ENCODE assay signal across 34 mouse cellular contexts in the genomic region with DNA sequence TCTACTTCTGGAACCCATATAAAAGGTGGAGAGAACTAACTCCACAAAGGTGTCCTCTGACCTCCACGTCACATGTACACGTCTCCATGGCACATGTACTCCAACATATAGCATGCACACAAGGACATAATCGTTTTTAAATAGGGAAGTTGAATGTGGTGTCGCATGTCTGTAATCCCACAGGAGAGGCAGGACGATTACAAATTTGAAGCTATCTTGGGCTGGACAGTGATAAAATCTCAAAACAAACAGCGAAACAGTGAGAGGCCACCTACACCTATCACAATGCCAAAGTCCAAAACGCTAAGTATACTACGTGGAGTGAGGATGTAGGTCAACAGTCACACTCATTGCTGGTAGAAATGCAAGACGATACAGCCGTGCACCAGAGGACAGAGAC. TPM values are rescaled to one million over a fixed set of nuclear protein-coding genes. Genes with fewer than 3 reads are reported as not detected.
DNase-seq lines count a peak whose midpoint lies in the region; ATAC-seq and TF ChIP-seq lines count a peak whose summit lies in the region.
"Had no signal": no experiment of that assay in that cellular context is flagged by ENCODE, and none has a peak within 500 bp of the region (broad histone marks: within the 10 kb centered on the region; RNA-seq: fewer than 3 reads in every experiment).

No protein-coding gene starts in this region.

- 39% methylated on average over 10 of the region's 10 CpGs for WGBS in intestine, postnatal 0 days
- 62% methylated on average over 10 of the region's 10 CpGs for WGBS in liver, embryonic 13.5 days (ENCODE audit: insufficient replicate concordance)
- WGBS in small intestine, adult 2 months, result 30% methylated on average over 10 of the region's 10 CpGs
- 82% methylated on average over 10 of the region's 10 CpGs for WGBS in heart, embryonic 10.5 days

- no peak for DNase-seq in liver, embryonic 13.5 days
- DNase-seq in heart, embryonic 10.5 days (ENCODE audit: low spot score), result no peak
- DNase-seq in adipocyte (ENCODE audit: low spot score), result no peak
- DNase-seq in heart, postnatal 36 days, result no peak
- DNase-seq: adrenal gland, adult 2 months; B cell, adult 2 months; cerebellum, adult 9-11 months; gastrocnemius, postnatal 10 days; kidney, adult 2 months; kidney, postnatal 36 days; left cerebral cortex, postnatal 4 days; retina, postnatal 1 day; right cerebral cortex, postnatal 14 days; spleen, adult 18-20 months; thymus, adult 2 months; thymus, postnatal 4 days had no signal

- 0 out of 2 replicates have a peak overlapping the region, but pooled peaks have one; percentile 6 for H3K4me2 ChIP-seq in intestine, postnatal 0 days (replicated peaks; ENCODE audit: low read depth)
- H3K4me2 ChIP-seq in liver, embryonic 13.5 days, result no peak overlapping the region
- H3K4me2 ChIP-seq: embryonic facial prominence, embryonic 13.5 days; forebrain, embryonic 15.5 days; heart, embryonic 15.5 days; hindbrain, embryonic 13.5 days; lung, embryonic 15.5 days; midbrain, embryonic 15.5 days; neural tube, embryonic 15.5 days had no signal

- no peak for TF ChIP-seq POLR2A in small intestine, adult 2 months (IDR thresholded peaks at IDR 0.05; ENCODE audit: low read depth, low read length)

- no peak overlapping the region for H3K9ac ChIP-seq in intestine, postnatal 0 days (ENCODE audit: low read depth, low read length)
- no peak overlapping the region for H3K9ac ChIP-seq in liver, embryonic 13.5 days
- H3K9ac ChIP-seq: embryonic facial prominence, embryonic 13.5 days; forebrain, embryonic 15.5 days; heart, embryonic 15.5 days; hindbrain, embryonic 13.5 days; lung, embryonic 15.5 days; midbrain, embryonic 15.5 days; neural tube, embryonic 15.5 days had no signal

- H3K4me1 ChIP-seq in intestine, postnatal 0 days (replicated peaks; ENCODE audit: control insufficient read depth, insufficient read depth, low read length), result peaks cover 14% of the 10 kb centered on the region; the same call in 1 of the 2 replicates
- peaks cover 6% of the 10 kb centered on the region for H3K4me1 ChIP-seq in liver, embryonic 13.5 days (replicated peaks)
- H3K4me1 ChIP-seq in small intestine, adult 2 months (ENCODE audit: control insufficient read depth, insufficient read depth, insufficient read length, low read length), result peaks cover 10% of the 10 kb centered on the region; the same call in 1 of the 2 replicates
- no peaks in the 10 kb centered on the region for H3K4me1 ChIP-seq in heart, embryonic 10.5 days
- H3K4me1 ChIP-seq: embryonic facial prominence, embryonic 13.5 days; forebrain, embryonic 15.5 days; heart, embryonic 15.5 days; hindbrain, embryonic 13.5 days; lung, embryonic 15.5 days; midbrain, embryonic 10.5 days; midbrain, embryonic 15.5 days; neural tube, embryonic 15.5 days had no signal

- H3K27me3 ChIP-seq in intestine, postnatal 0 days (replicated peaks; ENCODE audit: control insufficient read depth, insufficient read depth, low read length), result no peaks in the 10 kb centered on the region
- no peaks in the 10 kb centered on the region for H3K27me3 ChIP-seq in liver, embryonic 13.5 days
- no peaks in the 10 kb centered on the region for H3K27me3 ChIP-seq in small intestine, adult 2 months (ENCODE audit: control insufficient read depth, insufficient read depth, low read length)
- H3K27me3 ChIP-seq in heart, embryonic 10.5 days (ENCODE audit: insufficient read depth, poor library complexity, severe bottlenecking), result no peaks in the 10 kb centered on the region
- H3K27me3 ChIP-seq: embryonic facial prominence, embryonic 13.5 days; forebrain, embryonic 15.5 days; heart, embryonic 15.5 days; hindbrain, embryonic 13.5 days; lung, embryonic 15.5 days; midbrain, embryonic 15.5 days; neural tube, embryonic 15.5 days had no signal

- H3K27ac ChIP-seq in intestine, postnatal 0 days (ENCODE audit: low read depth, low read length), result peak overlapping the region; percentile 87
- no peak overlapping the region for H3K27ac ChIP-seq in liver, embryonic 13.5 days
- H3K27ac ChIP-seq in small intestine, adult 2 months (ENCODE audit: insufficient read depth, low read depth, low read length), result peak overlapping the region; percentile 64; the same call in 1 of the 2 replicates
- no peak overlapping the region for H3K27ac ChIP-seq in heart, embryonic 10.5 days
- H3K27ac ChIP-seq: embryonic facial prominence, embryonic 13.5 days; forebrain, embryonic 10.5 days; forebrain, embryonic 15.5 days; heart, embryonic 15.5 days; hindbrain, embryonic 13.5 days; lung, embryonic 15.5 days; midbrain, embryonic 10.5 days; midbrain, embryonic 15.5 days; neural tube, embryonic 15.5 days had no signal

- TF ChIP-seq CTCF in intestine, postnatal 0 days (IDR thresholded peaks at IDR 0.05; ENCODE audit: low read depth), result no peak
- TF ChIP-seq CTCF in small intestine, adult 2 months (IDR thresholded peaks at IDR 0.05; ENCODE audit: extremely low read depth, insufficient read length, insufficient replicate concordance, low read depth, low read length), result no peak

- no peak overlapping the region for H3K4me3 ChIP-seq in intestine, postnatal 0 days (ENCODE audit: low read depth, low read length)
- H3K4me3 ChIP-seq in liver, embryonic 13.5 days (replicated peaks), result no peak overlapping the region
- H3K4me3 ChIP-seq in small intestine, adult 2 months (ENCODE audit: low read depth, low read length), result no peak overlapping the region
- H3K4me3 ChIP-seq in heart, embryonic 10.5 days, result no peak overlapping the region
- H3K4me3 ChIP-seq: embryonic facial prominence, embryonic 13.5 days; forebrain, embryonic 10.5 days; forebrain, embryonic 15.5 days; heart, embryonic 15.5 days; hindbrain, embryonic 13.5 days; lung, embryonic 15.5 days; midbrain, embryonic 10.5 days; midbrain, embryonic 15.5 days; neural tube, embryonic 15.5 days had no signal

- peaks cover 24% of the 10 kb centered on the region for H3K36me3 ChIP-seq in intestine, postnatal 0 days (ENCODE audit: control insufficient read depth, insufficient read depth)
- peaks cover 31% of the 10 kb centered on the region for H3K36me3 ChIP-seq in liver, embryonic 13.5 days
- H3K36me3 ChIP-seq in small intestine, adult 2 months (ENCODE audit: control insufficient read depth, insufficient read depth, low read length), result peaks cover 22% of the 10 kb centered on the region
- H3K36me3 ChIP-seq in heart, embryonic 10.5 days, result peaks cover 28% of the 10 kb centered on the region

- peak; percentile 90 for ATAC-seq in intestine, postnatal 0 days
- peak; percentile 51; the same call in 1 of the 2 replicates for ATAC-seq in liver, embryonic 13.5 days (ENCODE audit: low read depth)
- ATAC-seq: forebrain, embryonic 15.5 days; midbrain, embryonic 15.5 days had no signal

- intact Hi-C loops in heart, postnatal 36 days (cut with DNase I), result no loop called here

- no peaks in the 10 kb centered on the region for H3K9me3 ChIP-seq in intestine, postnatal 0 days (ENCODE audit: control insufficient read depth)
- no peaks in the 10 kb centered on the region for H3K9me3 ChIP-seq in liver, embryonic 13.5 days (replicated peaks)
- no peaks in the 10 kb centered on the region for H3K9me3 ChIP-seq in heart, embryonic 10.5 days
- H3K9me3 ChIP-seq: embryonic facial prominence, embryonic 13.5 days; forebrain, embryonic 10.5 days; forebrain, embryonic 15.5 days; heart, embryonic 15.5 days; hindbrain, embryonic 13.5 days; lung, embryonic 15.5 days; midbrain, embryonic 10.5 days; midbrain, embryonic 15.5 days; neural tube, embryonic 15.5 days had no signal

RNA-seq across cellular contexts. Expression of a gene that starts 7.4 kb away (rescaled TPM):
- polyA plus RNA-seq in intestine, postnatal 0 days (2015; fragmentation: Nextera tagmentation; extraction: Ambion mirVana), result 5.7 and 6.9 TPM in 2 replicates
- 1.3 and 1.5 TPM in 2 replicates for polyA plus RNA-seq in liver, embryonic 13.5 days (2015; fragmentation: Nextera tagmentation; extraction: Ambion mirVana)
- polyA plus RNA-seq in small intestine, adult 2 months (2012; rRNA removed), result 36.1 and 67.3 TPM in 2 replicates
- 1.1 and 1.3 TPM in 2 replicates for polyA plus RNA-seq in heart, embryonic 10.5 days (2016; fragmentation: Nextera tagmentation; extraction: Ambion mirVana)
- 10 to 100 TPM in 1 of 2 experiments, 1 to 10 TPM in 1; 9.9 to 11.5 TPM for total RNA-seq in heart, postnatal 36 days (2021)

RNA-seq across cellular contexts. Expression of a gene that starts 29.4 kb away (rescaled TPM):
- polyA plus RNA-seq in intestine, postnatal 0 days (2015; fragmentation: Nextera tagmentation; extraction: Ambion mirVana), result 0.13 TPM in 1 of 2 replicates, not detected in the other
- polyA plus RNA-seq in liver, embryonic 13.5 days (2015; fragmentation: Nextera tagmentation; extraction: Ambion mirVana), result 0.15 TPM in 1 of 2 replicates, not detected in the other
- 0.53 and 0.56 TPM in 2 replicates for polyA plus RNA-seq in small intestine, adult 2 months (2012; rRNA removed)
- not detected in 2 replicates for polyA plus RNA-seq in heart, embryonic 10.5 days (2016; fragmentation: Nextera tagmentation; extraction: Ambion mirVana)
- total RNA-seq in heart, postnatal 36 days (2021), result under 1 TPM in 1 of 2 experiments, not detected in 1; 0.22 TPM
- total RNA-seq: common myeloid progenitor, adult 5-6 weeks; gastrocnemius, postnatal 10 days; heart, postnatal 25 days; layer of hippocampus, adult 8-10 months; layer of hippocampus, postnatal 25 days; left cerebral cortex, adult 8-10 months; left cerebral cortex, postnatal 4 days; megakaryocyte progenitor cell, adult 5-6 weeks had no signal
- polyA plus RNA-seq: embryonic facial prominence, embryonic 13.5 days; forebrain, embryonic 15.5 days had no signal

RNA-seq across cellular contexts. Expression of a gene that starts 36.2 kb away (rescaled TPM):
- polyA plus RNA-seq in intestine, postnatal 0 days (2015; fragmentation: Nextera tagmentation; extraction: Ambion mirVana), result 0.17 and 0.20 TPM in 2 replicates
- polyA plus RNA-seq in liver, embryonic 13.5 days (2015; fragmentation: Nextera tagmentation; extraction: Ambion mirVana), result 0.08 and 0.12 TPM in 2 replicates
- polyA plus RNA-seq in small intestine, adult 2 months (2012; rRNA removed), result 0.56 and 0.93 TPM in 2 replicates
- 0.11 and 0.79 TPM in 2 replicates for polyA plus RNA-seq in heart, embryonic 10.5 days (2016; fragmentation: Nextera tagmentation; extraction: Ambion mirVana)
- total RNA-seq in heart, postnatal 36 days (2021), result under 1 TPM; 0.14 to 0.49 TPM
- total RNA-seq: common myeloid progenitor, adult 5-6 weeks; megakaryocyte progenitor cell, adult 5-6 weeks had no signal
- polyA plus RNA-seq: embryonic facial prominence, embryonic 13.5 days had no signal

RNA-seq across cellular contexts. Expression of a gene that starts 38.6 kb away (rescaled TPM):
- 5.4 and 5.8 TPM in 2 replicates for polyA plus RNA-seq in intestine, postnatal 0 days (2015; fragmentation: Nextera tagmentation; extraction: Ambion mirVana)
- 8.1 and 9.3 TPM in 2 replicates for polyA plus RNA-seq in liver, embryonic 13.5 days (2015; fragmentation: Nextera tagmentation; extraction: Ambion mirVana)
- 14.0 and 29.1 TPM in 2 replicates for polyA plus RNA-seq in small intestine, adult 2 months (2012; rRNA removed)
- 13.1 and 13.2 TPM in 2 replicates for polyA plus RNA-seq in heart, embryonic 10.5 days (2016; fragmentation: Nextera tagmentation; extraction: Ambion mirVana)
- 1 to 10 TPM; 9.0 to 9.6 TPM for total RNA-seq in heart, postnatal 36 days (2021)

RNA-seq across cellular contexts. Expression of a gene that starts 46.6 kb away (rescaled TPM):
- 1.9 and 2.4 TPM in 2 replicates for polyA plus RNA-seq in intestine, postnatal 0 days (2015; fragmentation: Nextera tagmentation; extraction: Ambion mirVana)
- polyA plus RNA-seq in liver, embryonic 13.5 days (2015; fragmentation: Nextera tagmentation; extraction: Ambion mirVana), result 0.02 and 0.03 TPM in 2 replicates
- polyA plus RNA-seq in small intestine, adult 2 months (2012; rRNA removed), result 6.2 and 9.5 TPM in 2 replicates
- polyA plus RNA-seq in heart, embryonic 10.5 days (2016; fragmentation: Nextera tagmentation; extraction: Ambion mirVana), result not detected in 2 replicates
- total RNA-seq in heart, postnatal 36 days (2021), result under 1 TPM in 1 of 2 experiments, not detected in 1; 0.05 TPM
- total RNA-seq: common myeloid progenitor, adult 5-6 weeks; gastrocnemius, postnatal 10 days; heart, postnatal 25 days; layer of hippocampus, adult 8-10 months; layer of hippocampus, postnatal 25 days; left cerebral cortex, adult 8-10 months; left cerebral cortex, postnatal 4 days; megakaryocyte progenitor cell, adult 5-6 weeks had no signal
- polyA plus RNA-seq: embryonic facial prominence, embryonic 13.5 days; forebrain, embryonic 10.5 days; forebrain, embryonic 15.5 days; hindbrain, embryonic 13.5 days; kidney, embryonic 16.5 days; midbrain, embryonic 10.5 days; midbrain, embryonic 15.5 days; neural tube, embryonic 15.5 days had no signal

Comparison
In these comparisons a context has a peak if more than half of its experiments do, and no peak if none do; other contexts are left out.
1. H3K27ac ChIP-seq: peak in intestine, postnatal 0 days (single experiment) and small intestine, adult 2 months (single experiment); none in liver, embryonic 13.5 days (single experiment) and heart, embryonic 10.5 days (single experiment).